Mouse (Mus musculus) midbrain, embryonic 11.5 days (tissue): ENCODE results near the gene Aicda. TPM values are rescaled to one million over a fixed set of nuclear protein-coding genes. Genes with fewer than 3 reads are reported as not detected.
"Not testable (repeated sequence)": the region's sequence is repeated elsewhere in the genome, so short reads cannot be mapped to it uniquely, and the experiment has no call there.

Experiments
- ATAC-seq: fragments of 200-750 bp; cut with Nextera tagmentation; 2 replicates; pipeline ENCODE4 v1.8.0; 2017; ENCODE audit warnings: moderate TSS enrichment, moderate library complexity; ENCODE audit not compliant: low FRiP score
- DNase-seq: peaks from one replicate; pipeline ENCODE4 v3.0.0; 2015; ENCODE audit warnings: low spot score; ENCODE audit errors: missing footprints
- H3K27ac ChIP-seq: fragments of 300-500 bp; sonication (generic); 2 replicates; pipeline ENCODE4 v1.5.1; 2014; ENCODE audit warnings: low read depth, low read length
- H3K27me3 ChIP-seq: fragments of 300-500 bp; sonication (generic); 2 replicates; pipeline ENCODE4 v1.6.1; 2014; ENCODE audit warnings: mild to moderate bottlenecking, low read length, moderate library complexity, mixed read lengths; ENCODE audit not compliant: control insufficient read depth, insufficient read depth
- H3K36me3 ChIP-seq: fragments of 300-500 bp; sonication (generic); 2 replicates; pipeline ENCODE4 v1.6.1; 2014; ENCODE audit warnings: mild to moderate bottlenecking, low read length, moderate library complexity, mixed read lengths; ENCODE audit not compliant: control insufficient read depth, insufficient read depth
- H3K4me1 ChIP-seq: fragments of 300-500 bp; sonication (generic); 2 replicates; pipeline ENCODE4 v1.6.1; 2014; ENCODE audit warnings: low read length; ENCODE audit not compliant: control insufficient read depth, insufficient read depth
- H3K4me2 ChIP-seq: fragments of 300-500 bp; sonication (generic); 2 replicates; pipeline ENCODE4 v1.6.1; 2014; ENCODE audit warnings: mild to moderate bottlenecking, moderate library complexity
- H3K4me3 ChIP-seq: fragments of 300-500 bp; sonication (generic); 2 replicates; pipeline ENCODE4 v1.5.1; 2014; ENCODE audit warnings: low read depth, low read length
- H3K9ac ChIP-seq: fragments of 300-500 bp; sonication (generic); 2 replicates; pipeline ENCODE4 v1.6.1; 2014; ENCODE audit warnings: low read length
- H3K9me3 ChIP-seq: fragments of 300-500 bp; sonication (generic); 2 replicates; pipeline ENCODE4 v1.6.1; 2016; ENCODE audit warnings: low read length; ENCODE audit not compliant: control insufficient read depth
- WGBS: fragments of 180-500 bp; shearing (Covaris S2); extraction: QIAGEN DNeasy Blood & Tissue Kit; methylation state at CpG from one replicate; pipeline ENCODE4 v1.1.7; 2014; 5-methylcytosine and 5-hydroxymethylcytosine counted together
- polyA plus RNA-seq: library from polyadenylated mRNA; unstranded; fragments of >200 nt; fragmentation: Nextera tagmentation; extraction: Ambion mirVana; gene quantifications from 2 replicates; pipeline ENCODE4 v1.2.1, GENCODE M21; 2014

The Aicda gene
- polyA plus RNA-seq, 1 experiment from 2014 or later: not detected

DNA sequence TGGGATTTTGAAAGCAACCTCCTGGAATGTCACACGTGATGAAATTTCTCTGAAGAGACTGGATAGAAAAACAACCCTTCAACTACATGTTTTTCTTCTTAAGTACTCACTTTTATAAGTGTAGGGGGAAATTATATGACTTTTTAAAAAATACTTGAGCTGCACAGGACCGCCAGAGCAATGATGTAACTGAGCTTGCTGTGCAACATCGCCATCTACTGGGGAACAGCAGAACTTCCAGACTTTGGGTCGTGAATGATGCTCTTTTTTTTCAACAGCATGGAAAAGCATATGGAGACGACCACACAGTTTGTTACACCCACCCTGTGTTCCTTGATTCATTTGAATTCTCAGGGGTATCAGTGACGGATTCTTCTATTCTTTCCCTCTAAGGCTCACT lies 8.9 kb downstream of the Aicda start:
- DNase-seq (peak; percentile 96), ATAC-seq (peak; percentile 25)
- Histone ChIP-seq H3K9me3 (no peaks in the 10 kb centered on the region), H3K4me1 (no peaks in the 10 kb centered on the region), H3K4me2 (no peak overlapping the region), H3K27me3 (no peaks in the 10 kb centered on the region), H3K9ac (no peak overlapping the region), H3K27ac (no peak overlapping the region), H3K4me3 (no peak overlapping the region), H3K36me3 (no peaks in the 10 kb centered on the region)
- 7% methylated on average over 6 of the region's 6 CpGs for WGBS

DNA sequence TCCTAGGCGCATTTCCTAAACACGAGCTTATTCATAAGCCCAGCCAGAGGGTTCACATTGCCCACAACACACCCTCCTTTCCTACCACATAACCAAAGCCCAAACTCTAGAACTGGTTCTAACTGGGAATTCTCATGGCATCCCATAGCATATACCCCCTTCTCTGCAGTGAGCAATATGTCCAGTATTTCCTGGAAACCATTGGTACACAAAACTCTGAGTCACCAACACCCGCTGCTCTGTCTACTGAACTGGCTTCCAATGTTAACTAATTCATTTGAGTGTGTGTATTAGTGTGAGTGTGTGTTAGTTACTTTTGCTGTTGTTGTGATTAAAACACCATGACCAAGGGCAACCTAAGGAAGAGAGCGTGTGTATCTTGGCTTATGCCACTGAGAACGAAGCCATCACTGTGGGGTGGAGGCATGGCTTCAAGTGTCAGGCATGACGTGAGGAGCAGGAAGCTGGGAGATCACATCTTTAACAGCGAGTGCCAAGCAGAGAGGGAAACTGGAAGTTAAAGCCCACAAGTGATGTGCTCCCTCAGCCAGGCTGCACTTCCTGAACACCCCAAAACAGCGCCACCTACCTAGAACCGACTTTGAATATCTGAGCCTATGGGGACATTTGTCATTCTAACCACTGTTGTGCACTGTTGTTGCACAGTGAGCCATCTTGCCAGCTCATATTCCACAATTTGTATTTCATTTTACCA lies 11.6 kb downstream of the Aicda start:
- H3K36me3 ChIP-seq: no peaks in the 10 kb centered on the region
- H3K4me2 ChIP-seq: no peak overlapping the region
- ATAC-seq: no peak
- no peak overlapping the region for H3K9ac ChIP-seq
- DNase-seq: peak; percentile 65
- H3K4me3 ChIP-seq: no peak overlapping the region
- H3K9me3 ChIP-seq: no peaks in the 10 kb centered on the region
- no peaks in the 10 kb centered on the region for H3K4me1 ChIP-seq
- no peak overlapping the region for H3K27ac ChIP-seq
- H3K27me3 ChIP-seq: no peaks in the 10 kb centered on the region
- 93% methylated on average over 9 of the region's 9 CpGs for WGBS

GRCm38 (mm10) chr6:122569113-122569512 lies 15.5 kb downstream of the Aicda start:
- ATAC-seq (no peak), DNase-seq (peak; percentile 73)
- Histone ChIP-seq H3K4me2 (no peak overlapping the region), H3K4me1 (no peaks in the 10 kb centered on the region), H3K9me3 (no peaks in the 10 kb centered on the region), H3K36me3 (no peaks in the 10 kb centered on the region), H3K9ac (no peak overlapping the region), H3K27ac (no peak overlapping the region), H3K27me3 (no peaks in the 10 kb centered on the region), H3K4me3 (no peak overlapping the region)
- 56% methylated on average over 5 of the region's 5 CpGs for WGBS

- Histone ChIP-seq H3K4me1 (no peaks in the 10 kb centered on the region), H3K27me3 (no peaks in the 10 kb centered on the region), H3K9me3 (no peaks in the 10 kb centered on the region), H3K9ac (no peak overlapping the region), H3K4me3 (no peak overlapping the region), H3K36me3 (no peaks in the 10 kb centered on the region), H3K27ac (no peak overlapping the region), H3K4me2 (no peak overlapping the region)
- ATAC-seq (peak; percentile 24; the same call in 1 of the 2 replicates), DNase-seq (no peak)
- 64% methylated on average over 1 of the region's 1 CpGs for WGBS
Measured at GRCm38 (mm10) chr6:122569762-122570161, 16.2 kb downstream of the Aicda start.

DNA sequence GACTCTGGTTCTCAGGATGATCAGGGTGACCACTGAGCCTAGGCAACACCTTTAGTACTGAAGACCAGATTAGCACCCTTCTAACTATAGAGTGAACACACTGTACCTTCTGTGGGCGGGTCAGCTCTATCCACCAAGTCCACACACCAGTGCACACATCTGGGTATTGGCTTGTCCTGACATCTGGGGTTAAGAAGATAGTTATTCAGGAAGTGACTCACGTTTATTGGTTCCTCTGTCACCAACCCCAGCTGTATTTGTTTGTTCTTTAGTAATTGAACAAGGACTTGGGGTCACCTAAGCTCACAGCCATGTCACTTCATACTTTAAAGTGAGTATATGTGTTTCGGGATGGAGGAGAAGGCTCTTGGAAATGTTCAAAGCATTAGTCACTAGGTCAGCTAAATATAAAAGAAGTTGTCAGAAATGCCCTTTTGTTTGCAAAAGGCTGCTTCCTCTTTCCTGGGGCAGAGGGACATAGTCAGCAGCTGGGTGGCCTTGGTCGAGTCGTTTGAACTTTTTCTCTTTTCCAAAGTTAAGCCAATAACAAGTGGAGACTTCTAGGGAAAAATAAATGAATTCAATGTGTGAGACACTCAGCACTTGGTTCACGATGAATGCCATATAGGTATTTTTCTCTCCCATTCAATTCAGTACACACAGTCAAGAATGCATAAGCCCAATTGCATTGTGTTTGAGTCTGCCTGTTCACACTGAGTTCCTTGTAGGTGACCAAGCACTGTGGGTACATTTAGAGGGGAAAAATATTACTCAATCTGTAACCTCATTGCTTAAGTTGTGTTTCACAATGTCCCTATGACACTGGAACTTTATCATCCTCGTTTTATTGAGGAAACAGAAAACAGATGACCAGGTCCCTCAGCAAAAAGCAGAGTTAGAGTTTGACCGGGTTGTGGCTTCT lies 17.4 kb downstream of the Aicda start:
- no peak overlapping the region for H3K4me2 ChIP-seq
- no peaks in the 10 kb centered on the region for H3K27me3 ChIP-seq
- no peak overlapping the region for H3K27ac ChIP-seq
- peak; percentile 19 for DNase-seq
- no peaks in the 10 kb centered on the region for H3K36me3 ChIP-seq
- ATAC-seq: no peak
- H3K9me3 ChIP-seq: no peaks in the 10 kb centered on the region
- H3K9ac ChIP-seq: no peak overlapping the region
- no peak overlapping the region for H3K4me3 ChIP-seq
- H3K4me1 ChIP-seq: no peaks in the 10 kb centered on the region
- 73% methylated on average over 8 of the region's 8 CpGs for WGBS

DNA sequence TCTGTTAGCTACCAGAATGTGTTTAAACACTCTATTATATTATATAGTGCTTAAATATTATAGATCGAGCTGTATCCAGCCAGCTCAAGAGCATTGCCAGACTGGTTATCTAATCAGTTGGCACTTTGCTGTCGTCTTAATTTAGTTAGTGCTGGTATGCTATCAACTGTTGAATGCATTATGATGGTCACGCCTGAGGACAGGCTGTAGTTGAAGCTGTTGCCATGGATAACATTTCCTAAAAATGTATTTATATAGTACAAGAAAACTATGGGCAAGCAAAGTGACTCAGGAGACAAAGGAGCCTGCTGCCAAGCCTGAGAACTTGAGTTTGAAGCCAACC lies 18.0 kb downstream of the Aicda start:
- Histone ChIP-seq H3K27ac (no peak overlapping the region), H3K4me3 (no peak overlapping the region), H3K36me3 (no peaks in the 10 kb centered on the region), H3K4me1 (no peaks in the 10 kb centered on the region), H3K4me2 (no peak overlapping the region), H3K9me3 (no peaks in the 10 kb centered on the region), H3K9ac (no peak overlapping the region), H3K27me3 (no peaks in the 10 kb centered on the region)
- ATAC-seq: no peak
- peak; percentile 57 for DNase-seq
- WGBS: 85% methylated on average over 3 of the region's 3 CpGs

DNA sequence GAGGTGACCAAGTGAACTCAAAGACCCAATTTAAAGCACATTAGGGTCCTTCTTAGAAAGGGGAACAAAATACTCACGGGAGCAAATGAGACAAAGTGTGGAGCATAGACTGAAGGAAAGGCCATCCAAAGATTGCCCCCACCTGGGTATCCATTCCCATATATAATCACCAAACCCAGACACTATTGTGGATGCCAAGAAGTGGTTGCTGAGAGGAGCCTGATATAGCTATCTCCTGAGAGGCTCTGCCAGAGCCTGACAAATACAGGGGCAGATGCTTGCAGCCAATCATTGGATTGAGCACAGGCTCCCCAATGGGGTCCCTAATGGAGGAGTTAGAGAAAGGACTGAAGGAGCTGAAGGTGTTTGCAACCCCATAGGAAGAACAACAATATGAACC lies 21.4 kb downstream of the Aicda start:
- not testable (repeated sequence) for H3K4me3 ChIP-seq, H3K4me2 ChIP-seq, H3K9me3 ChIP-seq, H3K36me3 ChIP-seq, H3K9ac ChIP-seq, H3K27me3 ChIP-seq, H3K4me1 ChIP-seq, H3K27ac ChIP-seq, DNase-seq, ATAC-seq
- 78% methylated on average over 1 of the region's 1 CpGs for WGBS

DNA sequence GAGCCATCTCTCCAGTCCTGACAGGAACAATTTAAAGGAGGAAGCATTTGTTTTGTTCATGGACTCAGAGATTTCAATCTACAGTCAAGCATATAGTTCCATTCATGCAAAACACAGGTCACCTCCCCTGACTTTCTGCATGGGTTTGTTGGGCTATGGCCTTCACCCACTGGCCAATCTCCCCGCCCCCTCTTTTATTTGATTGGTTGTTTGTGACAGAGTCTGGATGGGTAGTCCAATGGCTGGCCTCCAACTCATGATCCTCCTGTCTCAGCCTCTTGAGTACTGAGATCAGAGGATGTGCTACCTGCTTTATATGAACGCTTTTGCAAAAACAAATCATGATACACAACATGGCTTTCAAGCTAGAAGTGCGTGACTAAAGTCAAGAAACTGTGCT lies 23.4 kb downstream of the Aicda start:
- Histone ChIP-seq H3K4me1 (no peaks in the 10 kb centered on the region), H3K4me2 (no peak overlapping the region), H3K27me3 (no peaks in the 10 kb centered on the region), H3K9ac (no peak overlapping the region), H3K36me3 (no peaks in the 10 kb centered on the region), H3K4me3 (no peak overlapping the region), H3K9me3 (no peaks in the 10 kb centered on the region), H3K27ac (no peak overlapping the region)
- DNase-seq (no peak), ATAC-seq (no peak)
- WGBS: 92% methylated on average over 3 of the region's 3 CpGs

DNA sequence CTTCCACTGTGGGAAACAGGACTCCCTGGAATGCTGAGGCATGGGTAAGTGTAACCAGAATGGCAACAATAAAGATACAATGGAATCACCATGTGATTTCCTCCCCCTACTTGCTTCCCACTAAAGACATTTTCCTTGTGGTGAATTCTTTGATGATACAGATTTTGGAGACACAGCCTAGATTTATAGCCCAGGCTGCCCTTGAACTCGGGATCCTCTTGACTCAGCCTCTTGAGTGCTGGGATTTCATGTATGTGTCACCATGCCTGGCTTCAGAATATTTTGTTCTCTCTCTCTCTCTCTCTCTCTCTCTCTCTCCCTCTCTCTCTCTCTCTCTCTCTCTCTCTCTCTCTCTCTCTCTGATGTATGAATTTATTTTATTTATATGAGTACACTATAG lies 25.5 kb downstream of the Aicda start:
- Histone ChIP-seq H3K4me3 (no peak overlapping the region), H3K36me3 (no peaks in the 10 kb centered on the region), H3K9me3 (no peaks in the 10 kb centered on the region), H3K27ac (no peak overlapping the region), H3K27me3 (no peaks in the 10 kb centered on the region), H3K4me2 (no peak overlapping the region), H3K9ac (no peak overlapping the region), H3K4me1 (no peaks in the 10 kb centered on the region)
- 95% methylated on average over 1 of the region's 1 CpGs for WGBS
- DNase-seq (no peak), ATAC-seq (no peak)
